Mouse (Mus musculus) layer of hippocampus, adult 9-10 months (tissue): Measurements from ENCODE around the gene Fam49a.

Experiments used
- DNase-seq: peaks from one replicate; pipeline ENCODE4 v3.0.0; 2022; ENCODE audit warnings: low spot score

Gene Fam49a

DNA sequence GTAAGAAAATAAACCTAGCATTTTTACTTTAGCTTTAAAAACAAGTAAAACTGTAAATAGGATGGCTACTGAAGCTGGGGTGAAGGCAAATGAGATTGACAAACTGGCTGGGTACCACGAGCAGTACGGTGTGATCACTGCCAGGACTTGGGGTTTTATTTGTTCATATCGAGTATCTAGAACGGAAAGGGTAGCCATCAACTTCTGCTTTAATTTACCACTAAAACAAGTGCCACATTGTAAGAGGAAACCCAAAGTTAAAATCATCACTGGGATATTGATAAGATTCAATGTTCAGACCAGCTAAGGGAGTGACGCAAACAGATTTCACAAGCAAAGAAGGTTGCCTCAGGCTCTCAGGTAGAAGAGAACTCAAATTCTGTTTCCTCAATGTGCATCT, 98.0 kb downstream of the Fam49a start:
- DNase-seq = no peak

GRCm38 (mm10) chr12:12362371-12362770, 100.4 kb downstream of the Fam49a start:
- DNase-seq = no peak

- DNase-seq = no peak
These were observed 102.3 kb downstream of the Fam49a start for GRCm38 (mm10) chr12:12364201-12364600.

DNA sequence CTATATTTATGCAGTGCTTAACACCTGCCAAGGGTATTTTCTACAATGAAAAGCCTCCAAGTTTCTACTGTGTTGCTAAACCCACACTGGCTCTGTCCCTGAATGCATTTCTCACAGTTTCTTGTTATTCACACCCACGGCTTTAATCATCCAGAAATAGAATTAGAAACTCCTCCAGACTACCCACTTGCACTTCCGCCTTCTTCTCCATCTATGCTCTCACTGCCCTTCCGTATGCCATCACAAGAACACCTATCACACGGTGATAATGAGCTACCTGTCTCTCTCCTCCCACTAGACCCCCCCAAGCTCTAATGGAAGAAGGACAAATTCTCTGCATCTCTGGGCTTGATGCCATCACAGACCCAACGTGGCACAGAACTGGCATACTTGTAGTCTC, 105.5 kb downstream of the Fam49a start:
- no peak for DNase-seq

GRCm38 (mm10) chr12:12373111-12373862, 111.3 kb downstream of the Fam49a start:
- no peak for DNase-seq

DNA sequence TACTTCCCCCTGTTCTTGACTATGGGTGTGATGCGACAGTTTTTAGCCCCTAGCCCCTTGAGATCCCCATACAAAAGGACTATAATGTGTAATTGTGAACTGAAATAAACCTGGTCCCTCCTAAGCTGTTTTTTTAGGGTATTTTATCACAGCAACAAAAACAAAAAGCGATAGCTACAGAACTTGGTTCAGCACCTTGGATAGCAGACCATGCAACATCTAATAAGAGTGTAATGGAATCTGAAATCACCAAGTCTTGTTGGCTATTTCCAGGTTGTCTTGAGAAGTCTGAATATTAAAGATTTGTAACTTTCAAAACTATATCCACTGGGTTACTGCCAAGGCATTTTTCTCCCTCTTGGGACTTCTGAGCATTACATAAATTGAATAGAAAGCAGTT, 117.1 kb downstream of the Fam49a start:
- DNase-seq = no peak

GRCm38 (mm10) chr12:12389271-12389670, 127.3 kb downstream of the Fam49a start:
- DNase-seq = no peak

GRCm38 (mm10) chr12:12396224-12396623, 134.3 kb downstream of the Fam49a start:
- peak; percentile 48 for DNase-seq

DNA sequence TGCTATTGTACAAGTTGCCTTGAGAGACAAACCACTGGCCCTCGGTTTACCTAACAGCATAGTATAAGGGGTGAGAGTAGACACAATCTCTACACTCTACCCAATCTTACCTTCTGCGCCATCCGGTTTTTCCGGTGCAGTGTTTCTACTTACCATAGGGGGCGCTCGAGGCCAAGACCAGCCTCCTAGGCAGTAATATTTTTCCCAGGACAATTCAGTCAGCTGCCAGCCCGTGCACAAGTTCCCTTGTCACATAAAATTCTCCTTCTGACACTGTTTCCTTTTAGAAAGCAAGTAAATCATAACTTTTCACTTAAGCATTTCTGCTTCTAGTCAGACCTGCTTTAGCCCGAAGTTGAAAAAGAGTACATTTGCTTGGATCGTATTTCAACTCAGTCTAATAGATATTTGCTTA, 139.1 kb downstream of the Fam49a start:
- peak; percentile 38 for DNase-seq

GRCm38 (mm10) chr12:12401504-12401903, 139.6 kb downstream of the Fam49a start:
- no peak for DNase-seq

GRCm38 (mm10) chr12:12405491-12406110, 143.7 kb downstream of the Fam49a start:
- DNase-seq = no peak

- no peak for DNase-seq
These were observed 147.1 kb downstream of the Fam49a start for GRCm38 (mm10) chr12:12409044-12409443.

DNA sequence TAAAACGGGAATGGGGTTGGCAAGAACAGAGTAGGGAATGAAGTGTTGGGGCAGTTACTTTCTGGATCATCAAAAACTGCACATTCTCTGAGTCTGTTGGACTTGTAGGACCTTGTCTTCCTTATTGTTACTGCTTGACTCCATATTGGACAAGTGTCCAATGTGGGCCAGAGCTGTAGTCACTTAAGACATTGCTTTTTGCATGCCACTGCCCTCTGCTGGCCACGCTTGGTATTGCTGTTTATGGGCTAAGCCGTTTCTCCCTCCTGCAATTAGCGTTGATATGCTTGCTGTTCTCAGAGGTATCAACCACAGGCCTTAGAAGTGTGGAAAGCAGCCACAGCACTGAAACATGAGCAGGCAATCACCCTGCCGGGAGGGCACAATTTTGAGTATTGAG, 150.7 kb downstream of the Fam49a start:
- DNase-seq = peak; percentile 55

- DNase-seq = no peak
These were observed 158.5 kb downstream of the Fam49a start for GRCm38 (mm10) chr12:12420423-12420822.

- peak; percentile 22 for DNase-seq
These were observed 159.1 kb downstream of the Fam49a start for GRCm38 (mm10) chr12:12420841-12421579.

- DNase-seq = no peak
These were observed 159.6 kb downstream of the Fam49a start for GRCm38 (mm10) chr12:12421580-12421878.

- no peak for DNase-seq
These were observed 163.2 kb downstream of the Fam49a start for GRCm38 (mm10) chr12:12425188-12425587.

DNA sequence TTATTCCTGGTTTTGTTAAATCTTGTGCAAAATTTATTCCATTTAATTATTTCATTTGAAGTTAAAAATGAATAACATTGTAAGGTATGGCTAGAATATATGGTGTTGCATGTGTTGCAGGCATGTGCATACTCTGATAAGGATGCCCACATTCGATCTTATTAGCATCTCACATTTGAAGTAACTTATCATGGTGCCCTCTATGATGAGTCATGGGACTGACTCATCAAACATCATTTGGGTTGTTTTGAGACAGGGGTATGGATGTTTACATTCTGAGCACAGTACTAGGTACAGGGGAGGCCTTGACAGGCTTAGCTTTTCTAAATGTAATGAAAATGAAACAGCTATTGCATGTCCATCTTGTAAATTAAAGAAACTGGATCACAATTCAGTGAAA, 165.3 kb downstream of the Fam49a start:
- no peak for DNase-seq

DNA sequence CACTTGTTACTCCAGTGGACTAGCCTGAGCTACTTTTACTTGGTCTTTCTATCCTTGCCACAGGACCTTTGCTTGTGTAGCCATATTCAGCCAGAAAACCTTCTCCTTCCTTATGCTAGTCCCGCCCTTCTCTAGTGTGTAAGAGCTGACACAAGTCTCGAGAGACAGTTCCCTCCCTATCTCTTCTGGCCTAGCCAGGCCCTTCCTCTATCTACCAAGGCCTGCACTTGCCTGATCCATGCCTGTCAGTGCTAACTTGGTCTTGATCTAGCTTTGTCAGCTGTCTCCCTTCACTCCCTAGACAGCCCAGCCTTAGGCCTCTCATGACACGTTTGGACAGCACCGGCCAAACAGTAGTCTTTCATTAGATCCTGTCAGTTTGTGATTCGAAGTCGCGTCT, 166.9 kb downstream of the Fam49a start:
- no peak for DNase-seq
